Mouse (Mus musculus): ENCODE measurements around the gene Casp8. TPM values are rescaled to one million over a fixed set of nuclear protein-coding genes. Genes with fewer than 3 reads are reported as not detected.

Gene Casp8
- 25.9 and 28.4 TPM in 2 replicates for polyA plus RNA-seq (2015; fragmentation: Nextera tagmentation; extraction: Ambion mirVana)

GRCm38 (mm10) chr1:58795291-58796058 lies at the start of gene Casp8:
Casp8 (plus strand) TSS chr1:58795374.

Other genes starting within 250 kb of the Casp8 start
- 5.3 and 5.5 TPM in 2 replicates for gene Fam126b, start 209.1 kb upstream of the Casp8 start, polyA plus RNA-seq (2015; fragmentation: Nextera tagmentation; extraction: Ambion mirVana)
- gene Ndufb3, start 209.0 kb upstream of the Casp8 start, polyA plus RNA-seq (2015; fragmentation: Nextera tagmentation; extraction: Ambion mirVana): 187 and 202 TPM in 2 replicates
- 0.13 and 0.45 TPM in 2 replicates for gene Als2cr12, start 99.4 kb upstream of the Casp8 start, polyA plus RNA-seq (2015; fragmentation: Nextera tagmentation; extraction: Ambion mirVana)
- gene Cflar, start 83.9 kb upstream of the Casp8 start, polyA plus RNA-seq (2015; fragmentation: Nextera tagmentation; extraction: Ambion mirVana): 32.5 and 34.3 TPM in 2 replicates
- gene Trak2, start 178.1 kb downstream of the Casp8 start, polyA plus RNA-seq (2015; fragmentation: Nextera tagmentation; extraction: Ambion mirVana): 9.0 and 10.5 TPM in 2 replicates
- 12.0 and 13.6 TPM in 2 replicates for gene Stradb, start 178.1 kb downstream of the Casp8 start, polyA plus RNA-seq (2015; fragmentation: Nextera tagmentation; extraction: Ambion mirVana)